Mouse (Mus musculus) myocyte (in vitro differentiated cells): ENCODE measurements at regions not wholly inside any gene's neighbourhood (a gene's known extent, or its start where the extent isn't known, plus 50 kb on each side); places are given as distances from the start of the nearest gene placed in this dataset.

Source experiments
- CEBPB ChIP-seq: IDR thresholded peaks from 2 replicates; pipeline ENCODE4 v1.6.1; 2011; ENCODE audit warnings: mild to moderate bottlenecking, moderate library complexity; ENCODE audit not compliant: poor library complexity, insufficient read depth, severe bottlenecking
- E2F4 ChIP-seq: IDR thresholded peaks from one replicate; pipeline ENCODE4 v1.6.1; 2011; ENCODE audit warnings: mild to moderate bottlenecking, control low read depth, moderate library complexity; ENCODE audit not compliant: insufficient read depth
- MAX ChIP-seq: IDR thresholded peaks from one replicate; pipeline ENCODE4 v1.6.1; 2011; ENCODE audit warnings: low read depth, mild to moderate bottlenecking, control low read depth
- MYOD1 ChIP-seq, 3 experiments: IDR thresholded peaks; one replicate each; pipeline ENCODE4 v1.6.1; 2011; ENCODE audit warnings: control low read depth in 2 of 3, low read depth in 2 of 3, mild to moderate bottlenecking in 2 of 3, moderate library complexity in 1 of 3; ENCODE audit not compliant: insufficient read length in 2 of 3, control insufficient read depth in 1 of 3
- POLR2A ChIP-seq: IDR thresholded peaks from one replicate; pipeline ENCODE4 v1.6.1; 2011; ENCODE audit warnings: low read depth, mild to moderate bottlenecking, control low read depth, moderate library complexity; ENCODE audit not compliant: insufficient read length
- POLR2AphosphoS2 ChIP-seq: IDR thresholded peaks from one replicate; pipeline ENCODE4 v1.6.1; 2011; ENCODE audit warnings: low read depth, control low read depth; ENCODE audit not compliant: insufficient read length
- TCF12 ChIP-seq: IDR thresholded peaks from one replicate; pipeline ENCODE4 v1.6.1; 2011; ENCODE audit warnings: mild to moderate bottlenecking, control low read depth; ENCODE audit not compliant: poor library complexity, insufficient read depth, severe bottlenecking
- TCF3 ChIP-seq: IDR thresholded peaks from one replicate; pipeline ENCODE4 v1.6.1; 2011; ENCODE audit warnings: low read depth, control low read depth; ENCODE audit not compliant: insufficient read length
- USF1 ChIP-seq: IDR thresholded peaks from one replicate; pipeline ENCODE4 v1.6.1; 2011; ENCODE audit warnings: low read depth, mild to moderate bottlenecking, control low read depth, moderate library complexity

DNA sequence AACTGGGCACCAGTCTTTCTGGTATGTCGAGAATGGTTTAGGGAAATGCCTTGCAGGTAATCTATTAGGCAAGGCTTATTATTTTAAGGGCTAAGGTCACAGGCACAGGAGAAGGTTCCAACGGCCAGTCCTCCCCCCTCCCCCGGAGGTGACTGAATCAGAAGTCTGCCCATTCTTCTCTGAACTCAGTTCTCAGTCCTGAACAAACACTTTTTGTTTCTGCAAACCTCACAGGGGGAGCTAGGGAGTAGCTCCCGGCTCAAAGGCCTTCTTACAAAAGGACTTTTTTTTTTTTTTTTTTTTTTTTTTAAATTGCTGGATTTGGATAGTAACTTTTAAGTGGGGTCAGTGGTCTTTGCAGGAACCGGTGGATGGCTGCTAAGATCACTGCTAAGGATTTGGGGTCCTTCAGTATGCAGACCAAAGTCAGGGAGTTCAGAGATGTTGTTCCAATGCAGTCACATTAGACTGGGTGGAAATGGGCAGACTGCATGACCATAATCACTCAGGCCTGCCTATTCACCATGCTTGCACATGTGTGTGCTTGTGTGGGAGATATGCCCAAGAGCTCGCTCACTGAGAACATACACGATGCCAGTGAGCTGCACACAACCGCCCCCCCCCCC, 467.1 kb downstream of the Vrk1 start:
- TF ChIP-seq MAX, result no peak
- TF ChIP-seq TCF12, result no peak
- no peak for TF ChIP-seq POLR2A
- no peak for TF ChIP-seq CEBPB
- no peak for TF ChIP-seq USF1
- TF ChIP-seq TCF3, result no peak
- no peak for TF ChIP-seq E2F4
- no peak for TF ChIP-seq POLR2AphosphoS2
- TF ChIP-seq MYOD1 (IDR thresholded peaks at IDR 0.05; ENCODE audit: control insufficient read depth in 1 of 3, insufficient read length in 2 of 3, low read depth in 2 of 3), result no peak
